Mouse (Mus musculus) left cerebral cortex, postnatal 36 days (tissue): ENCODE measurements around the gene Ren1. TPM values are rescaled to one million over a fixed set of nuclear protein-coding genes. Genes with fewer than 3 reads are reported as not detected.
A peak's percentile ranks its signal among the peaks of the same experiment; 100 is the strongest.

Experiments used
- DNase-seq, 2 experiments: peaks; one replicate each; pipeline ENCODE4 v3.0.0; 2021 to 2022; ENCODE audit warnings: low spot score in 2 of 2, mixed read lengths in 1 of 2
- intact Hi-C: fragments of 180-260 bp; cut with DNase I; formaldehyde crosslinking; loops from one replicate; pipeline ENCODE4 v1.15.1; 2025
- total RNA-seq, 2 experiments: library from RNA; stranded (reverse); gene quantifications; 2 replicates each; pipeline ENCODE4 v1.2.3; 2021

The Ren1 gene
- total RNA-seq, 2 experiments from 2014 or later, result not detected

- intact Hi-C loops, result no loop called here
- DNase-seq, result no peak
Observed at GRCm38 (mm10) chr1:133367606-133368488, 17.5 kb downstream of the Ren1 start.

- intact Hi-C loops, result no loop called here
- peak; percentile 70 to 83 for DNase-seq
Observed at GRCm38 (mm10) chr1:133368644-133369043, 18.3 kb downstream of the Ren1 start.

GRCm38 (mm10) chr1:133370352-133370751 lies 20.0 kb downstream of the Ren1 start:
- intact Hi-C loops, result no loop called here
- DNase-seq, result no peak

- DNase-seq, result no peak
- intact Hi-C loops, result no loop called here
Observed at GRCm38 (mm10) chr1:133371431-133371830, 21.1 kb downstream of the Ren1 start.

GRCm38 (mm10) chr1:133372113-133372512 lies 21.8 kb downstream of the Ren1 start:
- intact Hi-C loops, result no loop called here
- no peak for DNase-seq

GRCm38 (mm10) chr1:133375696-133376346 lies 25.5 kb downstream of the Ren1 start:
- no peak for DNase-seq
- intact Hi-C loops, result no loop called here

GRCm38 (mm10) chr1:133377547-133377946 lies 27.2 kb downstream of the Ren1 start:
- no peak for DNase-seq
- intact Hi-C loops, result no loop called here

- intact Hi-C loops, result no loop called here
Observed at GRCm38 (mm10) chr1:133379254-133379985, 29.1 kb downstream of the Ren1 start.

GRCm38 (mm10) chr1:133379986-133380320 lies 29.6 kb downstream of the Ren1 start:
- intact Hi-C loops, result no loop called here
- no peak for DNase-seq

More at GRCm38 (mm10) chr1:133379254-133379985, 29.1 kb downstream of the Ren1 start:
- DNase-seq, result no peak

GRCm38 (mm10) chr1:133380347-133381065 lies 30.2 kb downstream of the Ren1 start:
- intact Hi-C loops, result no loop called here
- DNase-seq, result no peak

GRCm38 (mm10) chr1:133382008-133382407 lies 31.7 kb downstream of the Ren1 start:
- intact Hi-C loops, result no loop called here
- DNase-seq, result no peak

GRCm38 (mm10) chr1:133382552-133383155 lies 32.3 kb downstream of the Ren1 start:
- intact Hi-C loops, result no loop called here
- DNase-seq, result no peak

GRCm38 (mm10) chr1:133383157-133383783 lies 33.0 kb downstream of the Ren1 start:
- intact Hi-C loops, result no loop called here

GRCm38 (mm10) chr1:133385506-133385905 lies 35.2 kb downstream of the Ren1 start:
- peak in 1 of 2 experiments; percentile 47 for DNase-seq
- intact Hi-C loops, result loop anchor here (1.0 to 5.0 kb wide), 2 partner anchors 37 to 225 kb away; partner anchors contain the start of genes Snrpe and Sox13

More at GRCm38 (mm10) chr1:133383157-133383783, 33.0 kb downstream of the Ren1 start:
- no peak for DNase-seq

GRCm38 (mm10) chr1:133386209-133386608 lies 35.9 kb downstream of the Ren1 start:
- intact Hi-C loops, result loop anchor here (5.0 kb wide), 1 partner anchor 36 kb away; the partner anchor contains the start of gene Sox13
- no peak for DNase-seq

- intact Hi-C loops, result loop anchor here (5.0 kb wide), 1 partner anchor 35 kb away; the partner anchor contains the start of gene Sox13
- DNase-seq, result no peak
Observed at GRCm38 (mm10) chr1:133387539-133388268, 37.4 kb downstream of the Ren1 start.

GRCm38 (mm10) chr1:133394702-133395101 lies 44.4 kb downstream of the Ren1 start:
- intact Hi-C loops, result no loop called here
- DNase-seq, result no peak

- intact Hi-C loops, result no loop called here
- DNase-seq, result no peak
Observed at GRCm38 (mm10) chr1:133396693-133397092, 46.4 kb downstream of the Ren1 start.
